Mouse (Mus musculus) ES-E14 (cell line): ENCODE data around the gene Rnf7. TPM values are rescaled to one million over a fixed set of nuclear protein-coding genes. Genes with fewer than 3 reads are reported as not detected.

Experiments
- DNase-seq: peaks from one replicate; pipeline ENCODE4 v3.0.0-alpha.2; 2013; ENCODE audit warnings: low read depth, low spot score
- H3K27ac ChIP-seq: 2 replicates; pipeline ENCODE4 v1.5.1; 2012; ENCODE audit warnings: low read depth, mild to moderate bottlenecking, low read length, moderate library complexity, mixed read lengths; ENCODE audit not compliant: poor library complexity, insufficient read depth, severe bottlenecking
- H3K36me3 ChIP-seq: 2 replicates; pipeline ENCODE4 v1.6.1; 2012; ENCODE audit warnings: mild to moderate bottlenecking, low read length, moderate library complexity, mixed read lengths; ENCODE audit not compliant: control insufficient read depth, poor library complexity, insufficient read depth, severe bottlenecking
- H3K4me1 ChIP-seq, 2 experiments: fragments of 150-350 bp in 1 of 2; sonication (generic) in 1 of 2; 2 replicates each; pipeline ENCODE4 v1.6.1; 2012; ENCODE audit warnings: low read length in 2 of 2, mild to moderate bottlenecking in 1 of 2, mixed read lengths in 1 of 2; ENCODE audit not compliant: control insufficient read depth in 2 of 2, insufficient read depth in 2 of 2, poor library complexity in 1 of 2
- H3K4me3 ChIP-seq, 2 experiments: fragments of 150-350 bp in 1 of 2; sonication (generic) in 1 of 2; 2 replicates each; pipeline ENCODE4 v1.5.1; 2012; ENCODE audit warnings: low read length in 2 of 2, low read depth in 1 of 2, mild to moderate bottlenecking in 1 of 2, mixed read lengths in 1 of 2; ENCODE audit not compliant: insufficient read depth in 1 of 2, poor library complexity in 1 of 2, severe bottlenecking in 1 of 2
- H3K9ac ChIP-seq: 2 replicates; pipeline ENCODE4 v1.6.1; 2012; ENCODE audit warnings: low read depth, mild to moderate bottlenecking, low read length, mixed read lengths; ENCODE audit not compliant: poor library complexity, insufficient read depth, severe bottlenecking
- H3K9me3 ChIP-seq: fragments of 150-350 bp; sonication (generic); 2 replicates; pipeline ENCODE4 v1.6.1; 2012; ENCODE audit warnings: low read depth, mild to moderate bottlenecking, low read length; ENCODE audit not compliant: control insufficient read depth, insufficient read depth
- CHD2 ChIP-seq: IDR thresholded peaks from 2 replicates; pipeline ENCODE4 v1.6.1; 2014; ENCODE audit warnings: mild to moderate bottlenecking, low read depth, low read length, inconsistent platforms
- HCFC1 ChIP-seq: IDR thresholded peaks from 2 replicates; pipeline ENCODE4 v1.6.1; 2012; ENCODE audit warnings: low read length, inconsistent platforms, borderline replicate concordance; ENCODE audit not compliant: insufficient read depth
- MAFK ChIP-seq: IDR thresholded peaks from 2 replicates; pipeline ENCODE4 v1.6.1; 2014; ENCODE audit warnings: mild to moderate bottlenecking, low read depth, low read length, inconsistent platforms; ENCODE audit not compliant: insufficient read depth
- ZC3H11A ChIP-seq: IDR thresholded peaks from 2 replicates; pipeline ENCODE4 v1.6.1; 2012; ENCODE audit warnings: low read depth, mild to moderate bottlenecking, inconsistent platforms, low read length, borderline replicate concordance
- ZNF384 ChIP-seq: IDR thresholded peaks from 2 replicates; pipeline ENCODE4 v1.6.1; 2012; ENCODE audit warnings: low read depth, low read length, inconsistent platforms
- in situ Hi-C, 2 experiments: fragments of 600-800 bp; cut with MboI; formaldehyde crosslinking; loops; one replicate each; pipeline ENCODE4 v1.15.1; 2025; ENCODE audit warnings: low sequenced_read_pairs in 2 of 2, inconsistent platforms in 1 of 2; ENCODE audit not compliant: unreplicated experiment in 2 of 2
- total RNA-seq: library from RNA; depleted of rRNA; stranded (reverse); fragments of 300-350 nt; gene quantifications from 2 replicates; pipeline ENCODE4 v1.2.3, GENCODE M21; 2012

Gene Rnf7
- total RNA-seq, 1 experiment: 198 TPM

GRCm38 (mm10) chr9:96517429-96517828 is 39.0 kb upstream of the Rnf7 start:
- in situ Hi-C loops: no loop called here
- no peak overlapping the region for H3K4me3 ChIP-seq
- H3K4me1 ChIP-seq: peaks cover 0 to 11% of the 10 kb centered on the region in 2 experiments; a peak in 1 of 4 replicates
- no peaks in the 10 kb centered on the region for H3K36me3 ChIP-seq
- TF ChIP-seq CHD2: no peak
- TF ChIP-seq ZC3H11A: no peak
- no peak for TF ChIP-seq HCFC1
- no peak for TF ChIP-seq ZNF384
- TF ChIP-seq MAFK: no peak
- H3K9me3 ChIP-seq: no peaks in the 10 kb centered on the region
- no peak for DNase-seq
- no peak overlapping the region for H3K27ac ChIP-seq
- H3K9ac ChIP-seq: no peak overlapping the region

- no peak overlapping the region for H3K9ac ChIP-seq
- no peaks in the 10 kb centered on the region for H3K9me3 ChIP-seq
- H3K4me1 ChIP-seq: peaks cover 0 to 11% of the 10 kb centered on the region in 2 experiments; a peak in 1 of 4 replicates
- H3K36me3 ChIP-seq: no peaks in the 10 kb centered on the region
- no peak for TF ChIP-seq ZNF384
- DNase-seq: no peak
- no peak overlapping the region for H3K27ac ChIP-seq
- no peak overlapping the region for H3K4me3 ChIP-seq
- in situ Hi-C loops: no loop called here
These were observed 38.3 kb upstream of the Rnf7 start for GRCm38 (mm10) chr9:96516806-96517205.

- TF ChIP-seq CHD2 (no peak), HCFC1 (no peak), MAFK (no peak), ZNF384 (no peak), ZC3H11A (no peak)
- Histone ChIP-seq H3K9ac (no peak overlapping the region), H3K27ac (no peak overlapping the region), H3K4me3 (no peak overlapping the region), H3K4me1 (peaks cover 0 to 11% of the 10 kb centered on the region in 2 experiments; a peak in 1 of 4 replicates), H3K9me3 (no peaks in the 10 kb centered on the region), H3K36me3 (no peaks in the 10 kb centered on the region)
- no peak for DNase-seq
- in situ Hi-C loops: no loop called here
These were observed 37.3 kb upstream of the Rnf7 start for GRCm38 (mm10) chr9:96515737-96516136.

- in situ Hi-C loops: no loop called here
- Histone ChIP-seq H3K9me3 (no peaks in the 10 kb centered on the region), H3K4me3 (no peak overlapping the region), H3K36me3 (no peaks in the 10 kb centered on the region), H3K9ac (no peak overlapping the region), H3K27ac (no peak overlapping the region), H3K4me1 (peaks cover 0 to 11% of the 10 kb centered on the region in 2 experiments; a peak in 1 of 4 replicates)
- TF ChIP-seq ZNF384 (no peak), MAFK (no peak), ZC3H11A (no peak), HCFC1 (no peak), CHD2 (no peak)
- DNase-seq: no peak
These were observed 35.8 kb upstream of the Rnf7 start for GRCm38 (mm10) chr9:96514278-96514677.

GRCm38 (mm10) chr9:96506011-96506498 is 27.6 kb upstream of the Rnf7 start:
- H3K27ac ChIP-seq: no peak overlapping the region
- no peak overlapping the region for H3K4me3 ChIP-seq
- TF ChIP-seq HCFC1 (no peak), ZC3H11A (no peak), CHD2 (no peak), MAFK (no peak), ZNF384 (no peak)
- no peaks in the 10 kb centered on the region for H3K9me3 ChIP-seq
- H3K9ac ChIP-seq: no peak overlapping the region
- peaks cover 0 to 8% of the 10 kb centered on the region in 2 experiments; a peak in 2 of 4 replicates for H3K4me1 ChIP-seq
- H3K36me3 ChIP-seq: no peaks in the 10 kb centered on the region
- in situ Hi-C loops: no loop called here
- no peak for DNase-seq
